Mouse (Mus musculus) kidney, adult 11 months (tissue): ENCODE data around the gene Nectin1.

Experiments
- DNase-seq: peaks from one replicate; pipeline ENCODE4 v3.0.0; 2022

Nectin1 gene

GRCm38 (mm10) chr9:43813156-43813555 lies 69.4 kb downstream of the Nectin1 start:
- DNase-seq: no peak

- no peak for DNase-seq
These were observed 78.4 kb downstream of the Nectin1 start for GRCm38 (mm10) chr9:43822206-43822605.

- peak; percentile 33 for DNase-seq
These were observed 81.4 kb downstream of the Nectin1 start for GRCm38 (mm10) chr9:43825178-43825577.

- DNase-seq: peak; percentile 52
These were observed 82.9 kb downstream of the Nectin1 start for GRCm38 (mm10) chr9:43826558-43827253.

- DNase-seq: peak; percentile 33
These were observed 83.8 kb downstream of the Nectin1 start for GRCm38 (mm10) chr9:43827593-43827992.

GRCm38 (mm10) chr9:43828960-43829359 lies 85.2 kb downstream of the Nectin1 start:
- DNase-seq: no peak

- DNase-seq: no peak
These were observed 89.4 kb downstream of the Nectin1 start for GRCm38 (mm10) chr9:43833232-43833631.

- DNase-seq: no peak
These were observed 90.5 kb downstream of the Nectin1 start for GRCm38 (mm10) chr9:43834283-43834682.

- DNase-seq: no peak
These were observed 94.8 kb downstream of the Nectin1 start for GRCm38 (mm10) chr9:43838561-43838960.

- DNase-seq: no peak
These were observed 99.3 kb downstream of the Nectin1 start for GRCm38 (mm10) chr9:43842921-43843577.

GRCm38 (mm10) chr9:43843711-43844127 lies 99.9 kb downstream of the Nectin1 start:
- no peak for DNase-seq

- peak; percentile 17 for DNase-seq
These were observed 102.1 kb downstream of the Nectin1 start for GRCm38 (mm10) chr9:43845660-43846455.

GRCm38 (mm10) chr9:43847861-43848260 lies 104.1 kb downstream of the Nectin1 start:
- DNase-seq: no peak

GRCm38 (mm10) chr9:43850281-43850680 lies 106.5 kb downstream of the Nectin1 start:
- no peak for DNase-seq

GRCm38 (mm10) chr9:43851154-43851553 lies 107.4 kb downstream of the Nectin1 start:
- DNase-seq: no peak

GRCm38 (mm10) chr9:43855887-43856286 lies 112.1 kb downstream of the Nectin1 start:
- no peak for DNase-seq
